7 mouse cellular contexts compared by ENCODE assay signal in genomic region chr9:106684093-106684872, GRCm38 (mm10). TPM values are rescaled to one million over a fixed set of nuclear protein-coding genes. Genes with fewer than 3 reads are reported as not detected.
DNase-seq lines count a peak whose midpoint lies in the region; ATAC-seq and TF ChIP-seq lines count a peak whose summit lies in the region.

No protein-coding gene starts in this region.

- peak overlapping the region; percentile 82 for H3K9ac ChIP-seq in forebrain, embryonic 13.5 days
- H3K9ac ChIP-seq in limb, embryonic 15.5 days: peak overlapping the region; percentile 86
- peak overlapping the region; percentile 88 for H3K9ac ChIP-seq in stomach, embryonic 16.5 days (ENCODE audit: low read length)

- peak overlapping the region; percentile 93 for H3K4me3 ChIP-seq in spleen, adult 2 months (ENCODE audit: extremely low read depth, insufficient read depth, insufficient read length)
- H3K4me3 ChIP-seq in forebrain, embryonic 13.5 days: peak overlapping the region; percentile 89
- peak overlapping the region; percentile 62 for H3K4me3 ChIP-seq in limb, embryonic 15.5 days
- H3K4me3 ChIP-seq in stomach, embryonic 16.5 days (replicated peaks; ENCODE audit: low read length): peak overlapping the region; percentile 89

- H3K4me1 ChIP-seq in spleen, adult 2 months (ENCODE audit: control insufficient read depth, insufficient read depth, insufficient read length): no peaks in the 10 kb centered on the region; the same call in 1 of the 2 replicates
- peaks cover 20% of the 10 kb centered on the region for H3K4me1 ChIP-seq in forebrain, embryonic 13.5 days
- H3K4me1 ChIP-seq in limb, embryonic 15.5 days: peaks cover 24% of the 10 kb centered on the region
- peaks cover 10% of the 10 kb centered on the region for H3K4me1 ChIP-seq in stomach, embryonic 16.5 days (ENCODE audit: control insufficient read depth, insufficient read depth, low read length)

- H3K9me3 ChIP-seq in forebrain, embryonic 13.5 days (replicated peaks): no peaks in the 10 kb centered on the region
- no peaks in the 10 kb centered on the region for H3K9me3 ChIP-seq in limb, embryonic 15.5 days
- no peaks in the 10 kb centered on the region for H3K9me3 ChIP-seq in stomach, embryonic 16.5 days (replicated peaks; ENCODE audit: control insufficient read depth, low read length)

- H3K27me3 ChIP-seq in spleen, adult 2 months (ENCODE audit: control insufficient read depth, insufficient read depth, low read length): no peaks in the 10 kb centered on the region
- no peaks in the 10 kb centered on the region for H3K27me3 ChIP-seq in forebrain, embryonic 13.5 days
- H3K27me3 ChIP-seq in limb, embryonic 15.5 days: no peaks in the 10 kb centered on the region
- H3K27me3 ChIP-seq in stomach, embryonic 16.5 days (ENCODE audit: control insufficient read depth, insufficient read depth, low read length): no peaks in the 10 kb centered on the region

- 66% methylated on average over 6 of the region's 6 CpGs for WGBS in spleen, adult 2 months
- 81% methylated on average over 6 of the region's 6 CpGs for WGBS in forebrain, embryonic 13.5 days
- WGBS in limb, embryonic 15.5 days: 77% methylated on average over 6 of the region's 6 CpGs
- 65% methylated on average over 6 of the region's 6 CpGs for WGBS in stomach, embryonic 16.5 days

- peak overlapping the region; percentile 94 for H3K4me2 ChIP-seq in forebrain, embryonic 13.5 days
- H3K4me2 ChIP-seq in limb, embryonic 15.5 days: peak overlapping the region; percentile 88
- peak overlapping the region; percentile 94 for H3K4me2 ChIP-seq in stomach, embryonic 16.5 days (ENCODE audit: low read depth, low read length)

- no peak for DNase-seq in spleen, adult 2 months (ENCODE audit: low read depth in 1 of 2, low spot score in 2 of 2)
- DNase-seq in spleen, adult 12 weeks (ENCODE audit: low spot score): no peak
- no peak for DNase-seq in right cerebral cortex, postnatal 25 days
- DNase-seq in thymus, postnatal 14 days: no peak

- TF ChIP-seq POLR2A in spleen, adult 2 months (IDR thresholded peaks at IDR 0.05; ENCODE audit: low read depth, low read length): no peak

- ATAC-seq in forebrain, embryonic 13.5 days: no peak
- ATAC-seq in limb, embryonic 15.5 days (ENCODE audit: insufficient number of reproducible peaks, low FRiP score, low TSS enrichment, low read depth): no peak
- no peak for ATAC-seq in stomach, embryonic 16.5 days (ENCODE audit: insufficient read depth, low FRiP score)

- H3K36me3 ChIP-seq in spleen, adult 2 months (ENCODE audit: control insufficient read depth, insufficient read depth, low read length): peaks cover 6% of the 10 kb centered on the region; the same call in 1 of the 2 replicates
- peaks cover 22% of the 10 kb centered on the region for H3K36me3 ChIP-seq in forebrain, embryonic 13.5 days (ENCODE audit: poor library complexity, severe bottlenecking)
- peaks cover 28% of the 10 kb centered on the region for H3K36me3 ChIP-seq in limb, embryonic 15.5 days
- 0 out of 2 replicates have a peak, but pooled peaks cover 7% of the 10 kb centered on the region for H3K36me3 ChIP-seq in stomach, embryonic 16.5 days (ENCODE audit: control insufficient read depth, insufficient read depth, low read length)

- H3K27ac ChIP-seq in spleen, adult 2 months (ENCODE audit: insufficient read depth, low read length): 0 out of 2 replicates have a peak overlapping the region, but pooled peaks have one; percentile 63
- no peak overlapping the region for H3K27ac ChIP-seq in forebrain, embryonic 13.5 days
- peak overlapping the region; percentile 87; the same call in 1 of the 2 replicates for H3K27ac ChIP-seq in limb, embryonic 15.5 days
- no peak overlapping the region; the same call in 1 of the 2 replicates for H3K27ac ChIP-seq in stomach, embryonic 16.5 days (ENCODE audit: low read length)

- TF ChIP-seq CTCF in spleen, adult 2 months (IDR thresholded peaks at IDR 0.05; ENCODE audit: extremely low read depth, insufficient read depth, insufficient read length, insufficient replicate concordance): no peak

RNA-seq across cellular contexts. Expression of gene Tex264, which starts 1.4 kb away (rescaled TPM):
- 43.5 and 46.5 TPM in 2 replicates for polyA plus RNA-seq in spleen, adult 2 months (2012; rRNA removed)
- polyA plus RNA-seq in forebrain, embryonic 13.5 days (2015; fragmentation: Nextera tagmentation; extraction: Ambion mirVana): 28.5 and 29.4 TPM in 2 replicates
- 72.9 and 79.5 TPM in 2 replicates for polyA plus RNA-seq in limb, embryonic 15.5 days (2015; fragmentation: Nextera tagmentation; extraction: Ambion mirVana)
- polyA plus RNA-seq in stomach, embryonic 16.5 days (2015; fragmentation: Nextera tagmentation; extraction: Ambion mirVana): 53.4 and 60.5 TPM in 2 replicates

RNA-seq across cellular contexts. Expression of gene Grm2, which starts 28.4 kb away (rescaled TPM):
- polyA plus RNA-seq in spleen, adult 2 months (2012; rRNA removed): 0.06 TPM in 1 of 2 replicates, not detected in the other
- 4.4 and 5.5 TPM in 2 replicates for polyA plus RNA-seq in forebrain, embryonic 13.5 days (2015; fragmentation: Nextera tagmentation; extraction: Ambion mirVana)
- 0.06 and 0.09 TPM in 2 replicates for polyA plus RNA-seq in limb, embryonic 15.5 days (2015; fragmentation: Nextera tagmentation; extraction: Ambion mirVana)
- 0.08 TPM in 1 of 2 replicates, not detected in the other for polyA plus RNA-seq in stomach, embryonic 16.5 days (2015; fragmentation: Nextera tagmentation; extraction: Ambion mirVana)

RNA-seq across cellular contexts. Expression of gene Iqcf6, which starts 57.9 kb away (rescaled TPM):
- not detected in 2 replicates for polyA plus RNA-seq in spleen, adult 2 months (2012; rRNA removed)
- polyA plus RNA-seq in forebrain, embryonic 13.5 days (2015; fragmentation: Nextera tagmentation; extraction: Ambion mirVana): not detected in 2 replicates
- not detected in 2 replicates for polyA plus RNA-seq in limb, embryonic 15.5 days (2015; fragmentation: Nextera tagmentation; extraction: Ambion mirVana)
- not detected in 2 replicates for polyA plus RNA-seq in stomach, embryonic 16.5 days (2015; fragmentation: Nextera tagmentation; extraction: Ambion mirVana)

Comparison
In these comparisons a context has a peak if more than half of its experiments do, and no peak if none do; other contexts are left out.
1. H3K27ac ChIP-seq: peak in spleen, adult 2 months (single experiment) and limb, embryonic 15.5 days (single experiment); none in forebrain, embryonic 13.5 days (single experiment) and stomach, embryonic 16.5 days (single experiment).
2. Peak in every context shown above with its lines, with median percentiles within 50 percentile points of each other: H3K4me3 ChIP-seq, H3K4me2 ChIP-seq and H3K9ac ChIP-seq.